Mouse (Mus musculus): ENCODE data around the gene Plcb3.

The Plcb3 gene

GRCm38 (mm10) chr19:6920741-6921636 lies 55.3 kb downstream of the Plcb3 start:
- in situ Hi-C loops (cut with MboI, MseI) = no loop called here

DNA sequence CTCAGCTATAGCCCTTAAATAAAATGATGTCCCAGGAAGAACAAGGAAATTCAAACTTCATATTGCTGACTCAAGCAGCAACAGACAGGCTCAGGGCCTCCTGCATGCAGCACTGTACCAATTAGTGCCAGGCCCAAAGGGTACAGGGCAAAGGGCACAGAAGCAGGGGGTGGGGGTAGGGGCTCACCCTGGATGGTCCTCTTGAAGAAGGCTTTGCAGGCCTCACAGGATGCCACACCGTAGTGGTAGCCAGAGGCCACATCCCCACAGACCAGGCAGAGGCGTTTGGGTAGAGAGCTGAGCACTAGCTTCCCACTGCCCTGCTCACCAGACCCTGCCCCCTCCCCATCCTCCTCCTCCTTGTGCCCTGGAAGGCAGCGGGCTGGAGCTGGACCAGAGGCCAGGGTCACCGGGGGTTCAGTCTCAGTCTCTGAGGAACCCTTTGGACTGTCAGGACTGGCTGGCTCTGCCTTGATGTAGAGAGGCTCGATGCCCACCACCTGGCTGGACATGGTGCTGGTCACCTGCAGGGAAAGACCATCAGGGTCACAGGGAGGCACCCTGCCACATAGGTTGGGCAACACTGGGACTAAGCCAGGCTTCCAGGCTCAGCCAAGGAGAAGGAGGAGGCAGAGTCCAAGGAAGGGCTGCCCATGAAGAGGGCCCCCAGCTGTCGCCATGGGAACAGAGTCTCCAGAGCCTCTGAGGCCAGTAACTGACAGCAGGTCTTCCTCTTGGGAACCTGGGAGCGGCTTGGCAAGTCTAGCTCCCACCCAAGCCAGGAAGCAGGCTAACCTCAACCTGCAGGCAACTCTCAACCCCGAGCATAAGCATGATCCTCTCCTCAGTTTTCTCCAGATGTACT lies 56.2 kb downstream of the Plcb3 start:
- in situ Hi-C loops (cut with MboI, MseI) = no loop called here

GRCm38 (mm10) chr19:6919431-6919830 lies 56.8 kb downstream of the Plcb3 start:
- in situ Hi-C loops (cut with MboI, MseI) = no loop called here

DNA sequence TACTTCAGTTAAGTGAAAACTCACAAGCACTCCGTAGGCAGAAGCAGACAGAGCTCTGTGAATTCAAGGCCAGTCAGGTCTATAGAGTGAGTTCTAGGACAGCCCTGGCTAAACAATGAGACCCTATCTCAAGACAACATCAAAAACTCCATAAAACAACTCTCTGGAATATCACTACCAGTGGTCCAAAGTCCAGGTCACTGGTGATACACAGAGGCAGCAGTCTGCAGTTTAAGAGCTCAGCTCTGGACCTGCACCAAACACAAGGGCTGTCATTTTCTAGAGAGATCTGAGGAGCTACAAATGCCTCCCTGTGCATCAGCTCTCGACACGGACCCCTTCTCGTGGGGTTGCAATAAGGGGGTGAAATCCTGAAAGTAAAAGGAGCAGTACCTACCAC lies 57.9 kb downstream of the Plcb3 start:
- in situ Hi-C loops (cut with MboI, MseI) = no loop called here

DNA sequence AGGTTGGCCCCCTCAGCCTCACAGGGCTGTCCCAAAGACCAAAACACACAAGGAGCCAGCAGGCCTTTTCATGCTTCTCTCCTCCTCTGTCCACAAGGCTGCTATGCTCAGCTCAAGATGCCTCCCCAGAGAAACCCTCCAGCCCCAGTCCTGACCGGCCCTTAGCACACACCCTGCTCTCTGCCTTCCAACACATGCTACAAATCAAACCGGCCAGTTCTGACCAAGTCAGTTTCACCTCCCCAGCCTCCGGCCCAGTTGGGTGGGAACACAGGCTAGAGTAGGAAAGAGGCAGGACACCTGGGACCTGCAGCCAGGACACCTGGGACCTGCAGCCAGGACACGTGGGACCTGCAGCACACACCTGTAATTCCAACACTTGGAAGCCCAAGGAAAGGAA lies 59.8 kb downstream of the Plcb3 start:
- in situ Hi-C loops (cut with MboI, MseI) = no loop called here

GRCm38 (mm10) chr19:6915276-6915675 lies 61.0 kb downstream of the Plcb3 start:
- in situ Hi-C loops (cut with MboI, MseI) = no loop called here

DNA sequence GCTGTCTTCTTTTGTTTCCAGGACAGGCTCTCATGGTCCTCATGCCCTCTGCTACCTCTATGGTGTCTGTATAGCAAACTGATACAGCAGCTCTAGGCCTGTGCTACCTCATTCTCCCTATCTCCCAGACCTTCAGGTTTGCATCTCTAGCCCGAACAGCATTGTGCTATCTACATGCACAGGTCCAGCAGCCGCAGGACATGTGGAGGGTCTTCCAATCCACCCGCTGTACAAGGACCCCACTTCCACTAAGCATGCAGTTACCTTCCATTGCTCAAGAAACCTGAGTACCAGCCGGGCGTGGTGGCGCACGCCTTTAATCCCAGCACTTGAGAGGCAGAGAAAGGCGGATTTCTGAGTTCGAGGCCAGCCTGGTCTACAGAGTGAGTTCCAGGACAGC lies 61.7 kb downstream of the Plcb3 start:
- in situ Hi-C loops (cut with MboI, MseI) = loop anchor here (5.0 kb wide), 1 partner anchor 42 kb away; no protein-coding TSS in a partner anchor

GRCm38 (mm10) chr19:6913991-6914390 lies 62.3 kb downstream of the Plcb3 start:
- in situ Hi-C loops (cut with MboI, MseI) = loop anchor here (5.0 kb wide), 1 partner anchor 42 kb away; no protein-coding TSS in a partner anchor

- in situ Hi-C loops (cut with MboI, MseI) = loop anchor here (5.0 kb wide), 1 partner anchor 41 kb away; no protein-coding TSS in a partner anchor
These were observed 63.2 kb downstream of the Plcb3 start for GRCm38 (mm10) chr19:6913036-6913435.

DNA sequence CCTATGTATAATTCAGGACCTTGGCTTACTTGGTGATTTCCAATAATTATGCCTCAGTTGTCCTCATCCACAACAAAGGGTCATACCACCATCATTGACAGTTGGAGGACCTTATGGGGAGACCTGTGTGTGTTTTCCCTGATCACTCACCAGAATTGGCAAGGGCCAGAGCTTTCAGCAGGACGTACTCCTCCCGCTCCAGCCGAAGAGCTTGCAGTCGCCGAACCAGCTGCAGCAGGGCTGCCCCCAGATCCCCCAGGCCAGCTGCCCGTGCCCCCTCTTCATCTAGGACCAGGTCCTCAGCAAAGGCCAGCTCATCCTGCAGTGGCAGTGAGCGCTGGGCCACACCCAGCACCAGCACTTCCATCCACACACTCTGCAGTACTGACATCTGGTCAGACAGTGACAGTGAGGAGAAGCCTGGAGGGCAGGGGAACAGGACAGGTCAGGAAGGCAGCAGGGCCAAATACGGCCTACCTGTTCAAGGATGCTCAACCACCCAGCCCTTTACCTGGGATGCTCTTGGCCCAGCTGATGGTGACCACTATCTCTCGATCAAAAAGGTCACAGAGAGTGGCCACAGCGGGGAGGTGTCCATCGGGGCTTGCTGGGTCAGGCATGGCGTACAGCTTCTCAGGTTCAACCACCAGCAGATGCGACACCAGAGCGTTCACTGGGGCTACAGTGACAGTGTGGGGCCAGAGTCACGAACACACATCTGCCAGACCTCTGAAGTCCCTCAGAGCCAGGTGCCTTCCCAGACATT lies 63.9 kb downstream of the Plcb3 start:
- in situ Hi-C loops (cut with MboI, MseI) = loop anchor here (5.0 kb wide), 1 partner anchor 40 kb away; no protein-coding TSS in a partner anchor

DNA sequence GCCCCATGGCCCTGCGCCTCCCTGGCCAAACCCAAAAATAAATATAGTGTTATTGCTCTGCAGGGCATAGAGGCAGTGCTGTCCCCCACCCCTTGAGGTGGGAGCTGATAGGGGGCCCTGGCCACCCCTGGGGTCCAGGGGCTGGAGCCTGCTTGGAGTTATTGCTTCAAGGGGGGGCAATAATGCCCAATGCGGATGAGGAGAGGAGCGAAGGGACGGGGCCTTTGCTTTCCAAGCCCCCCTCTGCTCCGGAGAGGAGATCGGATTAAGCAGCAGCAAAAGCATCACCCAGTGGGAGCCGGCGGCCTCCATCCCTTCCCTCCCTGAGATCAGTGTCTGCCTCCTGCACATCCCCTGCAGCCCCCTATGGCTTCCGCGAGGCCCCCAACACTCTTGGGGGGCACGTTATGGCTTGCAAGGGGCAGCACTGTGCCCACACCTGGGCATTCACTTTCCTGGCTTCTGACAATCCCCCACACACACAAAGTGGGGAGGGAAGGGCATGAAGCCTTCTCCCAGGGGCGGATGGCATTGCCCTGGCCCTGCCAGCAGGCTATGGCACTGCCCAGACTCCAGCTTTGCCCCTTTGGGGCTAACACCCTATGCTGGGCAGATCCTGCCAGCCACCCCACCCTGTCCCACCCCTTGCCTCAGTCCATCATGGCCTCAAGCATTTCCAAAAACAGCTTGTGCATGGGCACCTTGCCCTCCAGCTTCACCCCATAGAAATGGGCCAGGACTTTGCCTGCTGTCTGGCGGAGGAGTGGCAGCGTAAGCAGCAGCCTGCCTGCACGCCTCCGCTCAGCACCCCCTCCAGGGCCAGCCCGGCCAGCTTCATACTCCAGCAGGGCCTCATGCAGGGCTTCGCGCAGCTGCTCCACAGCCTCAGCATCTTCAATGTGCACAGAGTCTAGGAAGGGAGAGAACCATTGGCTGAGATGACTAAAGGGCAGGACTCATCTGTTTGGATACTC lies 64.9 kb downstream of the Plcb3 start:
- in situ Hi-C loops (cut with MboI, MseI) = loop anchor here (5.0 kb wide), 1 partner anchor 39 kb away; no protein-coding TSS in a partner anchor

- in situ Hi-C loops (cut with MboI, MseI) = loop anchor here (5.0 kb wide), 1 partner anchor 38 kb away; no protein-coding TSS in a partner anchor
These were observed 66.0 kb downstream of the Plcb3 start for GRCm38 (mm10) chr19:6910306-6910705.

DNA sequence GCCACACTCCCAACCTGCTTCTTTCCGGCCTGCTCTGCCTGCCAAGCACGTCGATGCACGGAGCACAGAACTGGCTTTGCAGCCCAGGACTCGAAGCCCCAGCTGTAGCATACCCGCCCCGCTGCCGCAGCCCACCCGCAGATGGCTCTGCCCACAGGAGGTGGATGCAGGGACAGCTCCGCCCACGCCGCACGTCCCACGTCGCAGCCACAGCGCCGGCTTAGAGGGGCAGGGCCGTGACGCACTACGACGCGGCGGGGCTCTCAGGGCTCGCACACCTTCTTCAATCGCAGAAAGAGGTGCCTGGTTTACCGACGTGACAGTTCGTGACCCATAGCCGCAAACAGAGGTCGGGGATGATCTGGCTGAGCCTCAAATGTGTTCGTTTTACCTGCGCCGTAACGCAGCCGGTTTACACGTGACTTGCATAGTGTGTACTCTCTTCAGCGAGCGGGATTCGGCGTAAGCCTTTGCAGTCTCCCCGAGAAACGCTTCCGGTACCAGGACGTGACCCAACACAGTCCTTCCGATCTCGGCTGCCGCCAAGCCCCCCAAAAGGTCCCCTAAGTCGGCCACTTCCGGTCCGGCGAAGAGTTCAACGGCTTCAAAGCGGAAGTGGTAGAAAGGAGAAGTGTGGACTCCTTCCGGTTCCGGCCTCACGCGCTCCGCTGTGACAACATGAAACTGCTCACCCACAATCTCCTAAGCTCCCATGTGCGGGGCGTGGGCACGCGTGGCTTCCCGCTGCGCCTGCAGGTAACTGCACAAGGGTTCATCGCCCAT lies 66.6 kb downstream of the Plcb3 start, which contains the start of the genes Trmt112 and Prdx5:
TSS of gene Trmt112 (plus strand) at position 192 of the 783 bp plus-strand sequence.
TSS of gene Prdx5 (minus strand) at position 600 of the 783 bp plus-strand sequence.
- in situ Hi-C loops (cut with MboI, MseI) = loop anchor here (5.0 kb wide), 1 partner anchor 37 kb away; no protein-coding TSS in a partner anchor

DNA sequence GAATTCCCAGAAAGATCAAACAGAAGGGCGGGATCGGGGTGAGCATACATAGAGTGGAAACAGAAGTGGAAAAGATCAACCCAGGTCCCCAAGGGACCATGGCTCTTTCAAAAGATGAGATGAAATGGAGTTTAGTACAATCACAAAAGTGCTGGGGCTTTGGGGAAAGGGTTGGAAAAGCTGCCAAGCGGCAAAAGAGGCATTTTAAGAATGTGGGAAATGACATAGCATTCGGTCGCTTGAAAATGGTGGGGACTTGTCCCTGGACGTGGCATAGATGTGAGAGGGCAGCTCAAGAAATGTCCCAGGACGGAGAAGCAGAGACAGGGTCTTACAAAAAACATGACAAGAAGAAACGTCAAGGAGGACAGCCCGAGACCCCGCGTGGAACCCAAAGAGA lies 67.2 kb downstream of the Plcb3 start:
- in situ Hi-C loops (cut with MboI, MseI) = no loop called here

DNA sequence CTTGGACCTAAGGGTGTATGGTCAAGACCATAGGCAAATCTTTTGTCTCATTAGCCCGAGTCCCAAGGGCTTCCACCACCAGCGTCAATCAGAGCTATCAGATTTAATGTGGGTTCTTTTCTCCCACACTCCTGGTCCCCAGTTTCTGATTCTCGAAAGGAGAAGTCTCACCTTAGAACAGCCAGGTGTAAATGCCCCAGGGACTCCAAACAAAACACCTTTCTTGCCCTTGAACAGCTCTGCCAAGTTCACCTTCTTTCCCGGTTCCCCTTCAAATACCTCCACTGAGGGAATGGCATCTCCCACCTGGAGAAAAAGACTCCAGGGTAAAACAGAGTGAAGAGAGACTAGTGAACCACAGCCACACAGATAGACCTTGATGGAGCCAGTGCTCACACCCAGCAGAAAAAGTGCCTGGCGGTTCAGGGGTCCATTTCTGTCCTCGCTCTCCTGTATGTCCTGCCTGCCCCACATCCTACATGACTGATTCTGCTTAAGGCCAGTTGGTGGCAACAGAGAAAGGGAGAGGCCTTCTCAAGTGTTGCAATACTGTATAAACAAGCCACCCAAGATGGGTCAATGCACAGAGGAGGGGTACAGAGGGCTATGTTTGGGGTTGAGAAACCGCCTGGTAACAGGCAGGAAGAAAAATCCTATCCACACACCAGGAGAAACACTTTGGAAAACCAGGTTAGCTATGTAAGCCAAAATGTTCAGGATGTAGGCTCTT lies 68.3 kb downstream of the Plcb3 start:
- in situ Hi-C loops (cut with MboI, MseI) = no loop called here

DNA sequence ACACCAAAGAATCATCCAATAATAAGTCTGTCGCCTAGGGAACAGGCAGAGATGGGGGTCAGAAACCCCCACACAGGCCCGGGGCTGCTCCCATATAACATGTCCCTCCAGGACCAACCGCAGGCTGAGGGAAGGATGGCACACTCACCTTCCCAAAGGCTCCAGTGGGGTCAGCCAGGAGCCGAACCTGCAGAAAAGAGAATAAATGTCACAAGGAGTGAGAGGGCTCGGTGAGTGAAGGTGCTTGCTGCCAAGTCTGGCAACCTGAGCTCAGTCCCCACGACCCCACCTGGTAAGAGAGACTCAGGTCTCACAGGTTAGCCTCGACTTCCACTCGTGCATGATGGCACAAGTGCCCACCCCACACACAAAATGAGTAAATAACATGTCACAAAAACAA lies 69.2 kb downstream of the Plcb3 start:
- in situ Hi-C loops (cut with MboI, MseI) = no loop called here

DNA sequence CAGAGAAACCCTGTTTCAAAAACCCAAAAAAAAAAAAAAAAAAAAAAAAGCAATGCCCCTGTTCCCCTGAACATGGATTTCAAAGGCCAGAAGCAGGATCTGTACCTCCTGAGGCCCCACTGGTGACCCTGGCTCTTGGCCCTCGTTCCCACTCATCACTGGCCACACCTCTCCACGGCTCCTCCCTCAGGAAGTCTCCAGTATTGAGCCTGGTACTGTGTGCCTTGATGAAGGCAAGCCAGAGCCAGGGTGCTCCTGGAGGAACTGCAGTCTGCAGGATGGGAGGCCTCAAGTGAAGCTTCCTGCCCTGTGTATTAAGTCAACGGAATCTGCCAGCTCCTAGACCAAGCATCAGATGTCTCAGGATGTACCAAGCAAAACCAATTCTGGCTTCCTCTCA lies 70.1 kb downstream of the Plcb3 start:
- in situ Hi-C loops (cut with MboI, MseI) = no loop called here

GRCm38 (mm10) chr19:6905498-6906159 lies 70.6 kb downstream of the Plcb3 start:
- in situ Hi-C loops (cut with MboI, MseI) = no loop called here

All from regulatory T cell (primary cell).